Mouse (Mus musculus): ENCODE data around the gene Mmp1b. TPM values are rescaled to one million over a fixed set of nuclear protein-coding genes. Genes with fewer than 3 reads are reported as not detected.
"Not testable (repeated sequence)": the region's sequence is repeated elsewhere in the genome, so short reads cannot be mapped to it uniquely, and the experiment has no call there.

Gene Mmp1b
- not detected in 2 replicates for polyA plus RNA-seq (2014; fragmentation: Nextera tagmentation; extraction: Ambion mirVana)

GRCm38 (mm10) chr9:7387947-7388346 lies at the start of gene Mmp1b:
Mmp1b (minus strand) TSS chr9:7388047.
- H3K36me3 ChIP-seq (ENCODE audit: control insufficient read depth, insufficient read depth, low read length) = no peaks in the 10 kb centered on the region
- no peaks in the 10 kb centered on the region for H3K4me1 ChIP-seq (ENCODE audit: control insufficient read depth, insufficient read depth, low read length)
- H3K4me3 ChIP-seq (ENCODE audit: low read depth, low read length) = no peak within 1 kb of the TSS
- H3K27ac ChIP-seq (ENCODE audit: low read length) = no peak within 1 kb of the TSS
- no peak within 1 kb of the TSS for H3K9ac ChIP-seq (replicated peaks; ENCODE audit: low read depth, low read length)
- no peak for ATAC-seq (ENCODE audit: insufficient number of reproducible peaks, insufficient read depth, low FRiP score, low read depth)
- H3K27me3 ChIP-seq (ENCODE audit: control insufficient read depth, insufficient read depth, low read length) = no peaks in the 10 kb centered on the region
- H3K4me2 ChIP-seq (replicated peaks; ENCODE audit: low read depth, low read length) = no peak within 1 kb of the TSS
- no peaks in the 10 kb centered on the region for H3K9me3 ChIP-seq (ENCODE audit: control insufficient read depth, low read depth, low read length)

- not testable (repeated sequence) for H3K9ac ChIP-seq (replicated peaks; ENCODE audit: low read depth, low read length); H3K27ac ChIP-seq (ENCODE audit: low read length); H3K4me3 ChIP-seq (ENCODE audit: low read depth, low read length); H3K27me3 ChIP-seq (ENCODE audit: control insufficient read depth, insufficient read depth, low read length); H3K36me3 ChIP-seq (ENCODE audit: control insufficient read depth, insufficient read depth, low read length); H3K9me3 ChIP-seq (ENCODE audit: control insufficient read depth, low read depth, low read length); H3K4me1 ChIP-seq (ENCODE audit: control insufficient read depth, insufficient read depth, low read length); H3K4me2 ChIP-seq (replicated peaks; ENCODE audit: low read depth, low read length); ATAC-seq (ENCODE audit: insufficient number of reproducible peaks, insufficient read depth, low FRiP score, low read depth)
- WGBS = 81% methylated on average over 8 of the region's 8 CpGs
Measured at GRCm38 (mm10) chr9:7396556-7396955, 8.7 kb upstream of the Mmp1b start.

- Histone ChIP-seq H3K4me3 (ENCODE audit: low read depth, low read length) (no peak overlapping the region), H3K4me1 (ENCODE audit: control insufficient read depth, insufficient read depth, low read length) (no peaks in the 10 kb centered on the region), H3K9ac (replicated peaks; ENCODE audit: low read depth, low read length) (no peak overlapping the region), H3K27ac (ENCODE audit: low read length) (no peak overlapping the region), H3K36me3 (ENCODE audit: control insufficient read depth, insufficient read depth, low read length) (no peaks in the 10 kb centered on the region), H3K4me2 (replicated peaks; ENCODE audit: low read depth, low read length) (no peak overlapping the region), H3K9me3 (ENCODE audit: control insufficient read depth, low read depth, low read length) (no peaks in the 10 kb centered on the region), H3K27me3 (ENCODE audit: control insufficient read depth, insufficient read depth, low read length) (no peaks in the 10 kb centered on the region)
- no peak for ATAC-seq (ENCODE audit: insufficient number of reproducible peaks, insufficient read depth, low FRiP score, low read depth)
- 84% methylated on average over 3 of the region's 3 CpGs for WGBS
Measured at GRCm38 (mm10) chr9:7354535-7354934, 33.3 kb downstream of the Mmp1b start.

GRCm38 (mm10) chr9:7345513-7345912 lies 42.3 kb downstream of the Mmp1b start:
- no peak for ATAC-seq (ENCODE audit: insufficient number of reproducible peaks, insufficient read depth, low FRiP score, low read depth)

GRCm38 (mm10) chr9:7344107-7344506 lies 43.7 kb downstream of the Mmp1b start, which contains the start of gene Mmp12:
Mmp12 (plus strand) TSS chr9:7344381.
- Histone ChIP-seq H3K4me3 (ENCODE audit: low read depth, low read length) (no peak within 1 kb of the TSS), H3K9ac (replicated peaks; ENCODE audit: low read depth, low read length) (no peak within 1 kb of the TSS), H3K27me3 (ENCODE audit: control insufficient read depth, insufficient read depth, low read length) (no peaks in the 10 kb centered on the region), H3K4me2 (replicated peaks; ENCODE audit: low read depth, low read length) (no peak within 1 kb of the TSS), H3K27ac (ENCODE audit: low read length) (no peak within 1 kb of the TSS), H3K4me1 (ENCODE audit: control insufficient read depth, insufficient read depth, low read length) (no peaks in the 10 kb centered on the region), H3K36me3 (ENCODE audit: control insufficient read depth, insufficient read depth, low read length) (no peaks in the 10 kb centered on the region), H3K9me3 (ENCODE audit: control insufficient read depth, low read depth, low read length) (no peaks in the 10 kb centered on the region)
- no peak for ATAC-seq (ENCODE audit: insufficient number of reproducible peaks, insufficient read depth, low FRiP score, low read depth)

More at GRCm38 (mm10) chr9:7345513-7345912, 42.3 kb downstream of the Mmp1b start:
- Histone ChIP-seq H3K9me3 (ENCODE audit: control insufficient read depth, low read depth, low read length) (no peaks in the 10 kb centered on the region), H3K4me1 (ENCODE audit: control insufficient read depth, insufficient read depth, low read length) (no peaks in the 10 kb centered on the region), H3K4me2 (replicated peaks; ENCODE audit: low read depth, low read length) (no peak overlapping the region), H3K36me3 (ENCODE audit: control insufficient read depth, insufficient read depth, low read length) (no peaks in the 10 kb centered on the region), H3K27me3 (ENCODE audit: control insufficient read depth, insufficient read depth, low read length) (no peaks in the 10 kb centered on the region), H3K27ac (ENCODE audit: low read length) (no peak overlapping the region), H3K9ac (replicated peaks; ENCODE audit: low read depth, low read length) (no peak overlapping the region), H3K4me3 (ENCODE audit: low read depth, low read length) (no peak overlapping the region)
- WGBS = 87% methylated on average over 2 of the region's 2 CpGs

- no peaks in the 10 kb centered on the region for H3K9me3 ChIP-seq (ENCODE audit: control insufficient read depth, low read depth, low read length)
- H3K4me3 ChIP-seq (ENCODE audit: low read depth, low read length) = no peak overlapping the region
- no peaks in the 10 kb centered on the region for H3K4me1 ChIP-seq (ENCODE audit: control insufficient read depth, insufficient read depth, low read length)
- no peak overlapping the region for H3K4me2 ChIP-seq (replicated peaks; ENCODE audit: low read depth, low read length)
- no peaks in the 10 kb centered on the region for H3K27me3 ChIP-seq (ENCODE audit: control insufficient read depth, insufficient read depth, low read length)
- ATAC-seq (ENCODE audit: insufficient number of reproducible peaks, insufficient read depth, low FRiP score, low read depth) = no peak
- no peaks in the 10 kb centered on the region for H3K36me3 ChIP-seq (ENCODE audit: control insufficient read depth, insufficient read depth, low read length)
- no peak overlapping the region for H3K9ac ChIP-seq (replicated peaks; ENCODE audit: low read depth, low read length)
- H3K27ac ChIP-seq (ENCODE audit: low read length) = no peak overlapping the region
Measured at GRCm38 (mm10) chr9:7336740-7337483, 50.9 kb downstream of the Mmp1b start.

- Histone ChIP-seq H3K9me3 (ENCODE audit: control insufficient read depth, low read depth, low read length) (no peaks in the 10 kb centered on the region), H3K9ac (replicated peaks; ENCODE audit: low read depth, low read length) (no peak overlapping the region), H3K4me3 (ENCODE audit: low read depth, low read length) (no peak overlapping the region), H3K27me3 (ENCODE audit: control insufficient read depth, insufficient read depth, low read length) (no peaks in the 10 kb centered on the region), H3K4me1 (ENCODE audit: control insufficient read depth, insufficient read depth, low read length) (no peaks in the 10 kb centered on the region), H3K4me2 (replicated peaks; ENCODE audit: low read depth, low read length) (no peak overlapping the region), H3K27ac (ENCODE audit: low read length) (no peak overlapping the region), H3K36me3 (ENCODE audit: control insufficient read depth, insufficient read depth, low read length) (no peaks in the 10 kb centered on the region)
- 76% methylated on average over 5 of the region's 6 CpGs for WGBS
- no peak for ATAC-seq (ENCODE audit: insufficient number of reproducible peaks, insufficient read depth, low FRiP score, low read depth)
Measured at GRCm38 (mm10) chr9:7335766-7336680, 51.8 kb downstream of the Mmp1b start.

GRCm38 (mm10) chr9:7331847-7332246 lies 56.0 kb downstream of the Mmp1b start:
- ATAC-seq (ENCODE audit: insufficient number of reproducible peaks, insufficient read depth, low FRiP score, low read depth) = no peak

More at GRCm38 (mm10) chr9:7331847-7332246, 56.0 kb downstream of the Mmp1b start:
- H3K36me3 ChIP-seq (ENCODE audit: control insufficient read depth, insufficient read depth, low read length) = no peaks in the 10 kb centered on the region
- H3K9ac ChIP-seq (replicated peaks; ENCODE audit: low read depth, low read length) = no peak overlapping the region
- no peak overlapping the region for H3K27ac ChIP-seq (ENCODE audit: low read length)
- no peaks in the 10 kb centered on the region for H3K27me3 ChIP-seq (ENCODE audit: control insufficient read depth, insufficient read depth, low read length)
- no peaks in the 10 kb centered on the region for H3K9me3 ChIP-seq (ENCODE audit: control insufficient read depth, low read depth, low read length)
- H3K4me3 ChIP-seq (ENCODE audit: low read depth, low read length) = no peak overlapping the region
- no peak overlapping the region for H3K4me2 ChIP-seq (replicated peaks; ENCODE audit: low read depth, low read length)
- H3K4me1 ChIP-seq (ENCODE audit: control insufficient read depth, insufficient read depth, low read length) = no peaks in the 10 kb centered on the region

Data from stomach, embryonic 14.5 days (tissue).